Mouse (Mus musculus) forebrain, postnatal 0 days (tissue): ENCODE results near the gene Adra1d. TPM values are rescaled to one million over a fixed set of nuclear protein-coding genes. Genes with fewer than 3 reads are reported as not detected.

ENCODE experiments used
- ATAC-seq: fragments of 200-750 bp; cut with Nextera tagmentation; 2 replicates; pipeline ENCODE4 v1.8.0; 2017; ENCODE audit warnings: mild to moderate bottlenecking, moderate library complexity
- DNase-seq: peaks from one replicate; pipeline ENCODE4 v3.0.0-alpha.2; 2015
- H3K27ac ChIP-seq: fragments of 300-500 bp; sonication (generic); 2 replicates; pipeline ENCODE4 v1.5.1; 2014; ENCODE audit warnings: low read depth, mild to moderate bottlenecking, antibody characterized with exemption, low read length, moderate library complexity, mixed read lengths
- H3K27me3 ChIP-seq: fragments of 300-500 bp; sonication (generic); 2 replicates; pipeline ENCODE4 v1.6.1; 2014; ENCODE audit warnings: mild to moderate bottlenecking, low read length, mixed read lengths; ENCODE audit not compliant: insufficient read depth
- H3K36me3 ChIP-seq: fragments of 300-500 bp; sonication (generic); 2 replicates; pipeline ENCODE4 v1.6.1; 2014; ENCODE audit warnings: mild to moderate bottlenecking, moderate library complexity; ENCODE audit not compliant: insufficient read depth
- H3K4me1 ChIP-seq: fragments of 300-500 bp; sonication (generic); 2 replicates; pipeline ENCODE4 v1.6.1; 2014; ENCODE audit warnings: antibody characterized with exemption; ENCODE audit not compliant: insufficient read depth
- H3K4me2 ChIP-seq: fragments of 300-500 bp; sonication (generic); 2 replicates; pipeline ENCODE4 v1.6.1; 2014; ENCODE audit warnings: low read depth, mild to moderate bottlenecking, moderate library complexity
- H3K4me3 ChIP-seq: fragments of 300-500 bp; sonication (generic); 2 replicates; pipeline ENCODE4 v1.5.1; 2014; ENCODE audit warnings: low read depth, low read length, mixed read lengths
- H3K9ac ChIP-seq: fragments of 300-500 bp; sonication (generic); 2 replicates; pipeline ENCODE4 v1.6.1; 2014; ENCODE audit warnings: mild to moderate bottlenecking
- H3K9me3 ChIP-seq: fragments of 300-500 bp; sonication (generic); 2 replicates; pipeline ENCODE4 v1.6.1; 2016; ENCODE audit warnings: low read length
- CTCF ChIP-seq: sonication (generic); IDR thresholded peaks from 2 replicates; pipeline ENCODE4 v1.5.1; 2016; ENCODE audit warnings: antibody characterized with exemption, control low read depth, low read depth
- WGBS: fragments of 180-500 bp; shearing (Covaris S2); extraction: QIAGEN DNeasy Blood & Tissue Kit; methylation state at CpG from one replicate; pipeline ENCODE4 v1.1.7; 2014; 5-methylcytosine and 5-hydroxymethylcytosine counted together
- polyA plus RNA-seq: library from polyadenylated mRNA; unstranded; fragments of >200 nt; fragmentation: Nextera tagmentation; extraction: Ambion mirVana; gene quantifications from 2 replicates; pipeline ENCODE4 v1.2.1, GENCODE M21; 2015
- total RNA-seq: library from RNA; depleted of rRNA; stranded (reverse); fragments of >200 nt; gene quantifications from 2 replicates; pipeline ENCODE4 v1.2.3, GENCODE M21; 2014

Adra1d gene
- total and polyA plus RNA-seq, 2 experiments from 2014 or later, result 0.10 to 0.67 TPM

GRCm38 (mm10) chr2:131549090-131549489 lies 13.0 kb downstream of the Adra1d start:
- no peak for ATAC-seq

GRCm38 (mm10) chr2:131548330-131548729 lies 13.8 kb downstream of the Adra1d start:
- Histone ChIP-seq H3K4me3 (no peak overlapping the region), H3K4me1 (peaks cover 7% of the 10 kb centered on the region; the same call in 1 of the 2 replicates), H3K4me2 (no peak overlapping the region), H3K9ac (no peak overlapping the region), H3K27ac (no peak overlapping the region), H3K27me3 (peaks cover 28% of the 10 kb centered on the region), H3K36me3 (no peaks in the 10 kb centered on the region), H3K9me3 (no peaks in the 10 kb centered on the region)
- TF ChIP-seq CTCF, result no peak
- ATAC-seq, result no peak
- DNase-seq, result no peak
- 71% methylated on average over 2 of the region's 2 CpGs for WGBS

More at GRCm38 (mm10) chr2:131549090-131549489, 13.0 kb downstream of the Adra1d start:
- H3K27ac ChIP-seq, result no peak overlapping the region
- WGBS, result 87% methylated on average over 5 of the region's 5 CpGs
- peaks cover 7% of the 10 kb centered on the region; the same call in 1 of the 2 replicates for H3K4me1 ChIP-seq
- no peak overlapping the region for H3K4me2 ChIP-seq
- TF ChIP-seq CTCF, result no peak
- peaks cover 28% of the 10 kb centered on the region for H3K27me3 ChIP-seq
- no peak overlapping the region for H3K4me3 ChIP-seq
- no peak for DNase-seq
- no peak overlapping the region for H3K9ac ChIP-seq
- H3K36me3 ChIP-seq, result no peaks in the 10 kb centered on the region
- no peaks in the 10 kb centered on the region for H3K9me3 ChIP-seq

GRCm38 (mm10) chr2:131546745-131547408 lies 15.2 kb downstream of the Adra1d start:
- ATAC-seq (peak; percentile 74), DNase-seq (peak; percentile 61)
- Histone ChIP-seq H3K27me3 (peaks cover 28% of the 10 kb centered on the region), H3K4me1 (peaks cover 7% of the 10 kb centered on the region; the same call in 1 of the 2 replicates), H3K4me2 (peak overlapping the region; percentile 75), H3K9ac (no peak overlapping the region), H3K4me3 (peak overlapping the region; percentile 40; the same call in 1 of the 2 replicates), H3K27ac (no peak overlapping the region), H3K36me3 (no peaks in the 10 kb centered on the region), H3K9me3 (no peaks in the 10 kb centered on the region)
- 9% methylated on average over 19 of the region's 19 CpGs for WGBS
- TF ChIP-seq CTCF, result no peak

GRCm38 (mm10) chr2:131546308-131546700 lies 15.8 kb downstream of the Adra1d start:
- Histone ChIP-seq H3K36me3 (no peaks in the 10 kb centered on the region), H3K9ac (peak overlapping the region; percentile 40), H3K27ac (no peak overlapping the region), H3K27me3 (peaks cover 22% of the 10 kb centered on the region), H3K9me3 (no peaks in the 10 kb centered on the region), H3K4me2 (peak overlapping the region; percentile 75), H3K4me3 (peak overlapping the region; percentile 40), H3K4me1 (peaks cover 7% of the 10 kb centered on the region; the same call in 1 of the 2 replicates)
- peak; percentile 1; the same call in 1 of the 2 replicates for ATAC-seq
- no peak for TF ChIP-seq CTCF
- DNase-seq, result no peak
- WGBS, result 2% methylated on average over 27 of the region's 27 CpGs

- ATAC-seq (peak; percentile 47; the same call in 1 of the 2 replicates), DNase-seq (peak; percentile 65)
- H3K9ac ChIP-seq, result peak overlapping the region; percentile 40
- peak; percentile 72 for TF ChIP-seq CTCF
- H3K4me1 ChIP-seq, result peaks cover 7% of the 10 kb centered on the region; the same call in 1 of the 2 replicates
- H3K4me3 ChIP-seq, result peak overlapping the region; percentile 40
- no peak overlapping the region for H3K27ac ChIP-seq
- H3K27me3 ChIP-seq, result peaks cover 22% of the 10 kb centered on the region
- no peaks in the 10 kb centered on the region for H3K36me3 ChIP-seq
- 1% methylated on average over 45 of the region's 45 CpGs for WGBS
- peak overlapping the region; percentile 75 for H3K4me2 ChIP-seq
- H3K9me3 ChIP-seq, result no peaks in the 10 kb centered on the region
Observed at GRCm38 (mm10) chr2:131545386-131546307, 16.4 kb downstream of the Adra1d start.

- DNase-seq (no peak), ATAC-seq (no peak)
- Histone ChIP-seq H3K27me3 (peaks cover 17% of the 10 kb centered on the region), H3K9ac (no peak overlapping the region), H3K4me2 (no peak overlapping the region), H3K9me3 (no peaks in the 10 kb centered on the region), H3K4me1 (peaks cover 7% of the 10 kb centered on the region; the same call in 1 of the 2 replicates), H3K27ac (no peak overlapping the region), H3K36me3 (no peaks in the 10 kb centered on the region), H3K4me3 (no peak overlapping the region)
- TF ChIP-seq CTCF, result peak; percentile 49
- WGBS, result 40% methylated on average over 6 of the region's 6 CpGs
Observed at GRCm38 (mm10) chr2:131542531-131542930, 19.6 kb downstream of the Adra1d start.

GRCm38 (mm10) chr2:131541686-131542085 lies 20.4 kb downstream of the Adra1d start:
- Histone ChIP-seq H3K4me1 (peaks cover 6% of the 10 kb centered on the region; the same call in 1 of the 2 replicates), H3K9ac (no peak overlapping the region), H3K4me3 (no peak overlapping the region), H3K9me3 (no peaks in the 10 kb centered on the region), H3K27me3 (peaks cover 13% of the 10 kb centered on the region), H3K27ac (no peak overlapping the region), H3K36me3 (no peaks in the 10 kb centered on the region), H3K4me2 (no peak overlapping the region)
- 56% methylated on average over 4 of the region's 4 CpGs for WGBS
- TF ChIP-seq CTCF, result no peak
- DNase-seq, result no peak
- no peak for ATAC-seq
